In the genomic region with DNA sequence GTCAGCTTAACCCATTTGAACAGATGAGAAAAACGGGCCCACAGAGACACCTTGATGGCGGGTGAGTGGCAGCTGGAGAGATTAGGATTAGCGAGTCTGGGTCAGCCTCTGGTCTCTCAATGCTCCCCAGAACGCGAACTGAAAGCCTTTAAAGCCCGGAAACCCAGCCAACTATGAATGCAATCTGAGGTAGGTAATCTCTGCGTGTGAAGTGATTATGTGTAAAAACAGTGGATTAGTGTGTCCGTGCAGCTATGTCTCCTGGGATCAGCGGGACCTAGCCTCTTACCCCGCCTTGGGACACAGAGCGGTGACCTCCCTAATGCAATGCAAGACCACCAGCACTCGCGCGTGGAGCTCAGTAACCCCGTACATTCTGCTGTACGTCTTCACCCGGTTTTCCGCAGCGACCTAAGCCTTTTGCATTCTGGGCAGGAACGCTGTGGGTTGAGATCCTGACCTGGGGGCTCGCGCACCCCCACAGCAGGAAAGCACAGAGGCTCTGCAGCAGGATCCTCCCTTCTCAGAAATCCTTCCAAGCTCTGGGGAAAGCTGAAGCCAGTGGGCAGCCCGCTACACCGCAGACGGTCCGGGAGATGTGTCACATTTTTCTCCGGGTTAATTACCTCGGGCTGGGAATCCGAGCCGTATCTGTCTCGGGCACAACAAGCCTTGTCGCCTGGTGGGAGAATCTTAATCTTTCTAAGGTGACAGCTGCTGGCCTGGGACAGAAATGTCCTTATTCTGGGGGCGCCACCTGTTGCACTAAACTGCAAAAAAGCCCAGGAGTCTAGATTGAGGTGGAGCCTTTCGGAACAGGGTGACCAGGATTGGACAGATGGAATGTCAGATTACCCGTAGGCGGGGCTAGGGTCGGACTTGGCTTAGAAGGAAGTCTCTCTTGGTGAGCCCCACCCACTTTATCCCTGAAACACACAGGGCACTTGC, we compare ENCODE assay signal across 8 mouse cellular contexts. TPM values are rescaled to one million over a fixed set of nuclear protein-coding genes. Genes with fewer than 3 reads are reported as not detected.
A peak's percentile ranks its signal among the peaks of the same experiment; 100 is the strongest.
DNase-seq lines count a peak whose midpoint lies in the region; ATAC-seq and TF ChIP-seq lines count a peak whose summit lies in the region.

A gene (plus strand): TSS at position 940 of the 948 bp plus-strand sequence.

- DNase-seq in cerebellum, adult 2 months = peak; percentile 45 to 46
- DNase-seq in cerebellum, adult 11-12 months = no peak
- DNase-seq in limb, embryonic 11.5 days (ENCODE audit: low spot score) = peak; percentile 80
- peak in 1 of 2 experiments; percentile 36 for DNase-seq in spleen, adult 2 months (ENCODE audit: low read depth in 1 of 2, low spot score in 2 of 2)

- TF ChIP-seq POLR2A in cerebellum, adult 2 months (IDR thresholded peaks at IDR 0.05; ENCODE audit: borderline replicate concordance, insufficient read depth, low read length) = no peak
- no peak for TF ChIP-seq POLR2A in spleen, adult 2 months (IDR thresholded peaks at IDR 0.05; ENCODE audit: low read depth, low read length)

- ATAC-seq in embryonic facial prominence, embryonic 12.5 days (ENCODE audit: insufficient number of reproducible peaks, insufficient read depth, low FRiP score, low TSS enrichment) = peak; percentile 83
- peak; percentile 98 for ATAC-seq in granulocyte monocyte progenitor cell, adult 5-6 weeks (replicated peaks; ENCODE audit: poor library complexity, severe bottlenecking)
- ATAC-seq in intestine, postnatal 0 days = peak; percentile 91
- peak; percentile 88 for ATAC-seq in limb, embryonic 11.5 days (ENCODE audit: insufficient number of reproducible peaks, low FRiP score, low TSS enrichment, low read depth)
- ATAC-seq in midbrain, embryonic 13.5 days = peak; percentile 84

- H3K27me3 ChIP-seq in cerebellum, adult 2 months (ENCODE audit: control insufficient read depth, insufficient read depth, low read length) = no peaks in the 10 kb centered on the region
- H3K27me3 ChIP-seq in embryonic facial prominence, embryonic 12.5 days = peaks cover 20% of the 10 kb centered on the region
- H3K27me3 ChIP-seq in intestine, postnatal 0 days (replicated peaks; ENCODE audit: control insufficient read depth, insufficient read depth, low read length) = no peaks in the 10 kb centered on the region
- peaks cover 5% of the 10 kb centered on the region for H3K27me3 ChIP-seq in limb, embryonic 11.5 days (ENCODE audit: control insufficient read depth, insufficient read depth, low read length)
- peaks cover 28% of the 10 kb centered on the region for H3K27me3 ChIP-seq in midbrain, embryonic 13.5 days
- peaks cover 7% of the 10 kb centered on the region for H3K27me3 ChIP-seq in spleen, adult 2 months (ENCODE audit: control insufficient read depth, insufficient read depth, low read length)

- peaks cover 3% of the 10 kb centered on the region; the same call in 1 of the 2 replicates for H3K4me1 ChIP-seq in cerebellum, adult 2 months (ENCODE audit: control insufficient read depth, insufficient read depth, low read length)
- 0 out of 2 replicates have a peak, but pooled peaks cover 7% of the 10 kb centered on the region for H3K4me1 ChIP-seq in embryonic facial prominence, embryonic 12.5 days
- no peaks in the 10 kb centered on the region for H3K4me1 ChIP-seq in intestine, postnatal 0 days (replicated peaks; ENCODE audit: control insufficient read depth, insufficient read depth, low read length)
- no peaks in the 10 kb centered on the region for H3K4me1 ChIP-seq in limb, embryonic 11.5 days (ENCODE audit: control insufficient read depth, insufficient read depth, low read length)
- H3K4me1 ChIP-seq in midbrain, embryonic 13.5 days (replicated peaks) = peaks cover 12% of the 10 kb centered on the region
- H3K4me1 ChIP-seq in spleen, adult 2 months (ENCODE audit: control insufficient read depth, insufficient read depth, insufficient read length) = peaks cover 2% of the 10 kb centered on the region; the same call in 1 of the 2 replicates

- 0 out of 2 replicates have a peak within 1 kb of the TSS, but pooled peaks have one; percentile 3 for H3K9ac ChIP-seq in embryonic facial prominence, embryonic 12.5 days
- peak within 1 kb of the TSS; percentile 50 for H3K9ac ChIP-seq in intestine, postnatal 0 days (ENCODE audit: low read depth, low read length)
- H3K9ac ChIP-seq in limb, embryonic 11.5 days (ENCODE audit: low read length) = peak within 1 kb of the TSS; percentile 34
- peak within 1 kb of the TSS; percentile 37; the same call in 1 of the 2 replicates for H3K9ac ChIP-seq in midbrain, embryonic 13.5 days (replicated peaks)

- H3K4me3 ChIP-seq in cerebellum, adult 2 months (replicated peaks; ENCODE audit: insufficient read depth, low read depth, low read length) = peak within 1 kb of the TSS; percentile 25
- peak within 1 kb of the TSS; percentile 40 for H3K4me3 ChIP-seq in embryonic facial prominence, embryonic 12.5 days
- peak within 1 kb of the TSS; percentile 47 for H3K4me3 ChIP-seq in intestine, postnatal 0 days (ENCODE audit: low read depth, low read length)
- H3K4me3 ChIP-seq in limb, embryonic 11.5 days (ENCODE audit: low read depth, low read length) = peak within 1 kb of the TSS; percentile 38
- peak within 1 kb of the TSS; percentile 38 for H3K4me3 ChIP-seq in midbrain, embryonic 13.5 days (replicated peaks)
- H3K4me3 ChIP-seq in spleen, adult 2 months (ENCODE audit: extremely low read depth, insufficient read depth, insufficient read length) = peak within 1 kb of the TSS; percentile 39

- WGBS in cerebellum, adult 2 months = 8% methylated on average over 37 of the region's 37 CpGs
- WGBS in embryonic facial prominence, embryonic 12.5 days = 2% methylated on average over 37 of the region's 37 CpGs
- 5% methylated on average over 37 of the region's 37 CpGs for WGBS in intestine, postnatal 0 days
- WGBS in limb, embryonic 11.5 days = 3% methylated on average over 37 of the region's 37 CpGs
- under 1% methylated on average over 37 of the region's 37 CpGs for WGBS in midbrain, embryonic 13.5 days
- 7% methylated on average over 37 of the region's 37 CpGs for WGBS in spleen, adult 2 months

- H3K27ac ChIP-seq in cerebellum, adult 2 months (ENCODE audit: insufficient read depth, low read length) = no peak within 1 kb of the TSS
- H3K27ac ChIP-seq in embryonic facial prominence, embryonic 12.5 days = no peak within 1 kb of the TSS
- H3K27ac ChIP-seq in intestine, postnatal 0 days (ENCODE audit: low read depth, low read length) = peak within 1 kb of the TSS; percentile 67
- H3K27ac ChIP-seq in limb, embryonic 11.5 days (replicated peaks; ENCODE audit: low read depth, low read length) = no peak within 1 kb of the TSS
- H3K27ac ChIP-seq in midbrain, embryonic 13.5 days = no peak within 1 kb of the TSS
- no peak within 1 kb of the TSS for H3K27ac ChIP-seq in spleen, adult 2 months (ENCODE audit: insufficient read depth, low read length)

- H3K4me2 ChIP-seq in embryonic facial prominence, embryonic 12.5 days (replicated peaks) = peak within 1 kb of the TSS; percentile 73
- H3K4me2 ChIP-seq in intestine, postnatal 0 days (replicated peaks; ENCODE audit: low read depth) = peak within 1 kb of the TSS; percentile 74
- H3K4me2 ChIP-seq in limb, embryonic 11.5 days (ENCODE audit: low read depth, severe bottlenecking) = peak within 1 kb of the TSS; percentile 80
- peak within 1 kb of the TSS; percentile 61 for H3K4me2 ChIP-seq in midbrain, embryonic 13.5 days (replicated peaks)

- H3K9me3 ChIP-seq in embryonic facial prominence, embryonic 12.5 days = no peaks in the 10 kb centered on the region
- H3K9me3 ChIP-seq in intestine, postnatal 0 days (ENCODE audit: control insufficient read depth) = no peaks in the 10 kb centered on the region
- no peaks in the 10 kb centered on the region for H3K9me3 ChIP-seq in limb, embryonic 11.5 days (ENCODE audit: control insufficient read depth, low read length)
- no peaks in the 10 kb centered on the region for H3K9me3 ChIP-seq in midbrain, embryonic 13.5 days

- TF ChIP-seq CTCF in cerebellum, adult 2 months (IDR thresholded peaks at IDR 0.05; ENCODE audit: borderline replicate concordance, insufficient read depth, low read depth, low read length) = no peak
- no peak for TF ChIP-seq CTCF in intestine, postnatal 0 days (IDR thresholded peaks at IDR 0.05; ENCODE audit: low read depth)
- no peak for TF ChIP-seq CTCF in spleen, adult 2 months (IDR thresholded peaks at IDR 0.05; ENCODE audit: extremely low read depth, insufficient read depth, insufficient read length, insufficient replicate concordance)

- no peaks in the 10 kb centered on the region for H3K36me3 ChIP-seq in embryonic facial prominence, embryonic 12.5 days
- H3K36me3 ChIP-seq in intestine, postnatal 0 days (ENCODE audit: control insufficient read depth, insufficient read depth) = no peaks in the 10 kb centered on the region
- no peaks in the 10 kb centered on the region for H3K36me3 ChIP-seq in limb, embryonic 11.5 days (ENCODE audit: control insufficient read depth, insufficient read depth, low read length)
- H3K36me3 ChIP-seq in midbrain, embryonic 13.5 days = no peaks in the 10 kb centered on the region
- no peaks in the 10 kb centered on the region for H3K36me3 ChIP-seq in spleen, adult 2 months (ENCODE audit: control insufficient read depth, insufficient read depth, low read length)

RNA-seq across cellular contexts. Expression of the gene that starts here (rescaled TPM):
- 141 and 143 TPM in 2 replicates for polyA plus RNA-seq in cerebellum, adult 2 months (2012; rRNA removed)
- polyA plus RNA-seq in embryonic facial prominence, embryonic 12.5 days (2016; fragmentation: Nextera tagmentation; extraction: Ambion mirVana) = 172 and 173 TPM in 2 replicates
- 5.8 and 14.0 TPM in 2 replicates for total RNA-seq in granulocyte monocyte progenitor cell, adult 5-6 weeks (2014; fragmentation: Nextera tagmentation)
- 4.4 and 8.1 TPM in 2 replicates for total RNA-seq in granulocyte monocyte progenitor cell, adult 5-6 weeks (2017)
- polyA plus RNA-seq in intestine, postnatal 0 days (2015; fragmentation: Nextera tagmentation; extraction: Ambion mirVana) = 212 and 237 TPM in 2 replicates
- polyA plus RNA-seq in limb, embryonic 11.5 days (2014; fragmentation: Nextera tagmentation; extraction: Ambion mirVana) = 60.6 and 99.8 TPM in 2 replicates
- polyA plus RNA-seq in midbrain, embryonic 13.5 days (2015; fragmentation: Nextera tagmentation; extraction: Ambion mirVana) = 144 and 146 TPM in 2 replicates
- 27.3 and 34.1 TPM in 2 replicates for polyA plus RNA-seq in spleen, adult 2 months (2012; rRNA removed)
